Mouse (Mus musculus): ENCODE results near the gene Has3.

DNA sequence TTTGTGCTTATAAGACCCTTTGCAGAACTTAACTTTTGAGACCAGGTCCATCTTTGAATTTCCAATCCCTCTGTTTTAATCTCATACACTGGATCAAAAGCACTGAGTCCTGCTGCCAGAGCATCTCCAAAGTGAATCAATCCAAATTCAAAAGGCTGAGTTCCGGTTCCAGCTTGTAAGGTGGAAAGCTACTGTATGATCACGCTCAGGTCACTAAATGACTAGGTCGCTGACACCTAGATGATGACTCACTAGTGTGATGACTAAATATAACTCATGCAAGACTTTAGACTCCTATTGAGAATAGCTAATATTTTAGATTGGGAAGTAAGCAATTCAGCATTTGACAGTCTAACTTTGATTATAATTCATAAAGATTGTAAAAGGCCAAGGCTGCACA, 18.8 kb downstream of the Has3 start:
- TF ChIP-seq POLR2A (IDR thresholded peaks at IDR 0.05; ENCODE audit: insufficient read depth, low read length) (no peak), CTCF (IDR thresholded peaks at IDR 0.05; ENCODE audit: low read depth, low read length) (no peak), EP300 (IDR thresholded peaks at IDR 0.05; ENCODE audit: insufficient read depth, low read depth, low read length) (no peak)
